Mouse (Mus musculus): Measurements from ENCODE around the gene Amh.

- TF ChIP-seq EP300 (IDR thresholded peaks at IDR 0.05; ENCODE audit: low read depth): no peak
- no peak for TF ChIP-seq CTCF (IDR thresholded peaks at IDR 0.05; ENCODE audit: low read depth)
These were observed 49.6 kb upstream of the Amh start for GRCm38 (mm10) chr10:80755291-80756015.

Measured in heart, postnatal 0 days (tissue).